Mouse (Mus musculus) embryo, embryonic 10 days (tissue): ENCODE measurements around the gene Papola.
"Not testable (repeated sequence)": the region's sequence is repeated elsewhere in the genome, so short reads cannot be mapped to it uniquely, and the experiment has no call there.

ENCODE experiments used
- DNase-seq: peaks from one replicate; pipeline ENCODE4 v3.0.0-alpha.2; 2015; ENCODE audit warnings: low spot score

Gene Papola

DNA sequence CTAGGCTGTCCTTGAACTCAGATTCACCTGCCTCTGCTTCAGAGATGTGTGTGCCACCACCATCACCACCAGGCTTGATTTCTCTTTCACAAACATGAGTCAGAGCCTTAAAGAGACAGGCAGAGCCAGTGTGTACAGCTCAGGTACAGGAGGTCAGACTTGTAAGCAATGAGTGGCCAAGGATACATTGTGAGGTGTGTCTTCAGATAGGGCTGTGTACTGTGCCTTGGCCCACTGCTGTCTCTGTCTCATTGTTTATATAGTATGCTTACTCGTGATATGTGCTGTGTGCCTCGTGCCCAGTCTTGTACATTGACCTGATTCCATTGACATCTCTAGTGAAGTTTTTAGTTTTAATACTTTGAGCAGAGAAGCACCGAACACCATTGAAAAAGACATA is 21.3 kb downstream of the Papola start:
- no peak for DNase-seq

DNA sequence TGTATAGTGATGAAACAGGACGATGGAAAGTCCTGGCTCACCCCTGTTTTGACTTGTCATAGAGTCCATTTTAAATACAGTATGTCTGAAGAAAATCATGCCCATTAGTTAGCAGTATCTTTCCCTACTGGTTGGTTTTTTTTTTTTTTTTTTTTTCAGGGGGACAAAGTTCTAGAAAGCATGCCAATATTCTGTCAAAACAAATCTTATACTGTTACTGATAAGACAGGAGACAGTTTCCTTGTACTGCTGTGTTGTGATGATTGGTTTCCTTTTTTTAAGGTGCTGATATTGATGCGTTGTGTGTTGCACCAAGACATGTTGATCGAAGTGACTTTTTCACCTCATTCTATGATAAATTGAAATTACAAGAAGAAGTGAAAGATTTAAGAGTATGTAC is 21.7 kb downstream of the Papola start:
- DNase-seq: no peak

DNA sequence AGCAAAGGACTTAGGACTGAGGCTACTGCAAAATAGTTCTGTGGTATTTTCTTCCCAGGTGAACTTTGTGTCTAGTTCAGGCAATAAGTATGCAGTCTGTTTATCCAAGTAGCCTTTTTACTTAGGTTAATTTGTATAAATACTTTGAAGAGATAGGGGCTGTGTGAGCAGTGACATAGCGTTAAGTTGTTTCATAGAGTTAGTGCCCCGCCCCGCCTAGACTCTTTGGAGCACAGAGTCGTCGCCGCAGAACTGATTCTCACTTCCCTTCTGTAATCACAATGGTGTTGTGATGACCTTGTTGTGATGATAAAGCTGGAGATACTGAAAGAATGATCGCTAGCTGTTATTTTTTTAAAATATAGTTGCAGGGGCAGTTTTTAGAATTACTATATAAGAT is 22.9 kb downstream of the Papola start:
- no peak for DNase-seq

DNA sequence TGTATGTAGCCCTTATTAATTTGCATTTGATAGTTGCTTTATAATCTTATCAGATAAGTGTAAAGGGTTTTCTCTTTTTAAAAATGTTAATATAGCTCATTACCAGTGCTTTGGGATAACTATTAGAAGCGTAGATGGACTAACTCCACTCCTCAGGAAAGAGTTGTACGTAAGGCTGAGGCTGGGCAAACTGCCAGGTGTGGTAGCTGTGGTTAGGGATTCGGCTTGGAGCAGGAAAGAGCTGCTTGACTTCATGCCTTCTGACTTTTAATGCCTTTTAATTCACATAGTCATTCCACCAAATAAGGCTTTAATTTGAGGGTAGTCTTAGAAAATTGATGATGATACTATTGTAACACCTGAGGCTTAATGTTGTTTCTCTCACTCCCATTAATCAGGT is 24.5 kb downstream of the Papola start:
- DNase-seq: no peak

DNA sequence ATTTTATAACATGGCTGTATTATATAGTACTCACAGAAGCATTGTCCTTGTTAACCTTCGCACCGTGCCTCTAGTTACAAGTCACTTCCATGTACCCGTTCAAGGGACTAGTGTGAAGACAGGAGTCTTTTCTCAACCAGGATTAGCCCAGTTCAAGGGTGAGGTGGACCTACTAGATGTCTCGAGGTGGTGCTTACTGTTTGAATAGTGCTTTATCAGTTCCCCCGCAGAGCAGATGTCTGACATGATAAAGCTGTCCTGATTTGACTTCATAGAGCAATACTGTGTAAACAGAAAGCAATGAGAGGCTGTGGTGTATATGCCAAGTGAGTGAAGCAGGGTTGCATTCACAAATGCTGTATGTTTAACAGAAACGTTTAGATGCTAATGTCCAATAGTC is 26.1 kb downstream of the Papola start:
- DNase-seq: no peak

DNA sequence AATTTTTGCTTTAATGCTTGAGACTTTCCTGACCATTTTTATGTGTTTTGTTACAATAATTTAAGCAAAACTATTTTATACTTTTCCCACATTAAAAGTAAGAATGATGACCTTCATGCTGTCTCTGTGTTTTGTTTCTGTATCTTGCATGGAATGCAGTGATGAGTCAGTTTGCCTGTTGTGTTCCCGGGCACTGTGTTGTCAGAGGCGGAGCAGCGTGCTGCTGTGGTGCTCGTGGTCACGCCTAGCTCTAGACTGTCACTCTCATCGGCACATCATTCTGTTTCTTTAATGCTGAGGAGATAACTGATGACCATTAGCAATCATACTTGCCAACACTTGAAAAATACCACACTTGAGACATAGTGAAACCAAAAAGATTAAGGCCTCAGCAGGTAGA is 29.5 kb downstream of the Papola start:
- no peak for DNase-seq

DNA sequence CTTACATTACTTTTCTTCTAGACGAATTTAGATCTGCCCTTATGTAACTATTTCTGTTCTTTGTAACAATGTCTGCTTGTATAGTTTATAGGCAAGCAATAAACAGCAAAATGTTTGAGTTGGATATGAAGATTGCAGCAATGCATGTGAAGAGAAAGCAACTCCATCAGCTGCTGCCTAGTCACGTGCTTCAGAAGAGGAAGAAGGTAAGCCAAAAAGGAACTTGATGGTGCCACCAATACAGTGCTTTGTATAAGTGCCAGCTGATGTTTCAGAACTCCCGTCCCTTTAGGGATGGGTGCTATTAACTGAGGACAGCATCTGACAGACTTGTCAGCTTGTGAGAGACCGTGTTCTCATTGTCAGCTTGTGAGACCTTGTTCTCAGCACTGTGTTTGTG is 39.0 kb downstream of the Papola start:
- DNase-seq: no peak

DNA sequence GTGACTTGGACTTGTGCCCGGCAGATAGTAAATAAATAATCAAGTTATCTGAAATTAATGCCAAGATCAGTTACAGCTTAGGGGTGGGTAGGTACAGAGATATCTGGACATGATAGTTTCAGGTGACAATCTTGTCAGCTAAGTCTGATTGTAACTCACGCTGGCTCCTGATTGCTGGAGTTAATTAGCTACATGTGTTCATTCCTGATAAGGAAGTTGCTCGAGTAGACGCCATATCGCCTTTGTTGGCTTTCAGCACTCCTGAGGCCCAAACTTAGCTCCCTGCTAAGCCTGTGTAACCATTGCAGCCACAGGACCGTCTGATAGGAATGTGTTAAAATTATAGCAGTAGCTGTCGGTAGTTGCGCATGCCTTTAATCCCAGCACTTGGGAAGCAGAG is 40.2 kb downstream of the Papola start:
- no peak for DNase-seq

DNA sequence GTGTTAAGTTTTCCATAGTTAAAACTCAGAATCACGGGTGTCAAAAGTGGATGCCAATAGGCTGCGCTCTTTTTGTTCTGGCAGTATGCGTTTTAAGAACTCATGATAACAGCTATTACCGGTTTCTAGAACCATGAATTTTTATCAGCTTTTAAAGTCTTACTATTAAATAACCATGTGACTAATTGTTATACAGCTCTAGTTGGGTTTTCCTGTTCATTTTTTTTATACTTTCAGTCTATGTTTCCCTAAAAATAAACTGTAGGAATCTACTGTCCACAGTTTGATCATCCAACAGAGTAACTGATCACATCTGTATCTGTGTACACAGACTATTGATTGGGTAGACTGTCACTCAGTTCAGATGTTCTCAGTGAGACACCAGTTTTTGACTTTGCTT is 40.8 kb downstream of the Papola start:
- no peak for DNase-seq

DNA sequence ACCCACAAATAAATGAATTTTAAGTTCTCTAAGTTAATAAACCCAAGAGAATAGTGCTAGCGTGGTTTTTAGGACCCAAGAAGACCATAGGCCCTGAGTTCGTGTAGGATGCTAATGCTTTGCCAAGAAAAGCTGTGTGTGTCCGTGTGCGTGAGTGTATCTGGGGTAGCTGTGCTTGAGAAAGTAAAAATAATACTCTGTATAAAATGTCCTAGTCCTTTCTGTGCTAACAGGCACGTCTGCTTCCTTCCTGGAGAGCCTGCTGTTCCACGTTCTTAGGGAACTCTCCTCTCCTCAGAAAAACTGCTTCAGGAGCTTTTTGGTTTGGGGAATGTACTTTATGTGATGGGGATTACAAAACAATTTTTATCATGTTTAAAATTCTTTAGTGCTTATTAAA is 48.0 kb downstream of the Papola start:
- no peak for DNase-seq

DNA sequence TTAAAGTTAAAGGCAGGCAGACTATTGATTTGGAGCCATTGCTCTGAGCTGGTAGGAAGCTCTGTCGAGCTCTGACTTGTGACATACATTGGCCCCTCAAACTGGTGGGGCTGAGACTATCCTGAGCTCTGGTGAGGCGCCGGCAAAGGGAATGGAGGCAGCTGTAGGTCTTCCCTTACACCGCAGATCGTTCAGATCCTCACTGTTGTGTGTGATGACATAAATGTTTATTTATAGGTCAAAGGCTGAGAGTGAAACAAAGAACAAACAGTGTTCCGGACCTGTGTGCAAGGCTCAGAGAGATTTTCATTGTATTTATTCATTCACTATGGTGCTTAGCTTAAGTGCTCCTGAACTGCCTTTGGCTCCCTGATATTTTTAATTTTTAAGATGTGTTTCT is 50.4 kb downstream of the Papola start:
- DNase-seq: no peak

DNA sequence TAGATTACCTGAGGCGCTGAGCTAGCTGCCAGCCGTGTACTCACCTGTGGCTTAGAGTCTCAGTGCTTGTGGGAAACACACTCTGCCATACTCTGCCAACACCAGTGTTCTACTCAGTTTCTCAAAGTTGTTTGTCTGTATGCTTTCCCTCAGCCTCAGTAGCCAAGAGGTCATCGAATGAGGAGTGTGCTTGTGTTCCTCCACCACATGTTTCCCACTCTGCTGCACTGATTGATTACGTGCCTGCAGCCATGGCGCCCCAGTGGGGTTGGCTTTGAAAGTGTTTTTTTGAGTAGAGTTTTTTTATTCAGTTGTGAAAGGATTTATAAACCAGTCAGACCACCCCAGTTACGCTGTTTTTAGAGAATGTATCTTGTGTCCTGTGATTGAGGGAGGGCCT is 51.1 kb downstream of the Papola start:
- peak; percentile 32 for DNase-seq

DNA sequence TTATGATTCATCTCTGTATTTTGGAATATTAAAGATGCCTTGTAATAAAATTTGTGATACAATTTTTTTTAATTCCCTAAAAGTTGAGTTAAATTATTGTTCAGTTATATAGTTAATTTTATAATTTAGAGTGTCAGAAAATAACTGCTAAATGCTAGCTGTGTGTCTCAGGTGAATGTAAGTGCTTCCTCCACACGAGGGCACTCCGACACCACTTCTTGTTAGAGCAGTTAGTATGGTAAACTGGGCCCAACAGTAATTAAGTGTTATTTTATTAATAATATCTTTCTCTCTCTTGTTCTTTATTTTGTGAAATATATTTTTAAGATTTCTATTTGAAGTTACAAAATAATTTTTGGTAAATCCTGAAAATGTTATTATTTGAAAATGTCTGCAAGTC is 51.7 kb downstream of the Papola start:
- peak; percentile 69 for DNase-seq

DNA sequence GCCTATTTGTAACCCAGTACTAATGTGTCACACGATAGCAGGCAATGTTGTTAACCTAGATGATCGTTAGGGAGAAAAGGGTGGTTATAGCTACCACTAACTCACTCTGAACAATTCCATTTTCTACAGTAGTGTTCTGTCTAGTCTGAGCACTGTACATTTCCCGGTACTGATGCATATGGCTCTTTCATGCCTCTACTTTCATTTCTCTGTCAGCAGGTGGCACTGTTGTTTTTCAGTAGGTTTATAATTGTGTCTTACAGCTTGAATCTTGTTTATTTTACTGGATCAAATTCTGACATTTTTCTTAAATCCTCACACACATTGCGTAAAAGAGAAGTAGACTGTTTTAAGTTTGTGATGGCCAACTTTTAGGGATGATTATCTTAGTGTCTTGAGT is 54.6 kb downstream of the Papola start:
- DNase-seq: peak; percentile 41

DNA sequence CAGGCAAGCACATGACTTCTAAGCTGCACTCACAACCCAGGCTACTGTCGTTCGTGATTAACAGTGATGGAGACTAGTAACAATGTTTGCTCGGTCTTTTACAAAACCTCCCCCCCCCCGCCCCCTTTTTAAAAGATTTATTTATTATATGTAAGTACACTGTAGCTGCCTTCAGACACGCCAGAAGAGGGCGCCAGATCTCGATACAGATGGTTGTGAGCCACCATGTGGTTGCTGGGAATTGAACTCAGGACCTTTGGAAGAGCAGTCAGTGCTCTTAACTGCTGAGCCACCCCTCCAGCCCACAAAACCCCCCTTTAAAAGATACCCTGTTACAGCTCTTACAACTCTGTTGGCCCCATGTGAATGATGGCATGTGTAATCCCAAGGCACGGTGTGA is 56.1 kb downstream of the Papola start:
- not testable (repeated sequence) for DNase-seq

DNA sequence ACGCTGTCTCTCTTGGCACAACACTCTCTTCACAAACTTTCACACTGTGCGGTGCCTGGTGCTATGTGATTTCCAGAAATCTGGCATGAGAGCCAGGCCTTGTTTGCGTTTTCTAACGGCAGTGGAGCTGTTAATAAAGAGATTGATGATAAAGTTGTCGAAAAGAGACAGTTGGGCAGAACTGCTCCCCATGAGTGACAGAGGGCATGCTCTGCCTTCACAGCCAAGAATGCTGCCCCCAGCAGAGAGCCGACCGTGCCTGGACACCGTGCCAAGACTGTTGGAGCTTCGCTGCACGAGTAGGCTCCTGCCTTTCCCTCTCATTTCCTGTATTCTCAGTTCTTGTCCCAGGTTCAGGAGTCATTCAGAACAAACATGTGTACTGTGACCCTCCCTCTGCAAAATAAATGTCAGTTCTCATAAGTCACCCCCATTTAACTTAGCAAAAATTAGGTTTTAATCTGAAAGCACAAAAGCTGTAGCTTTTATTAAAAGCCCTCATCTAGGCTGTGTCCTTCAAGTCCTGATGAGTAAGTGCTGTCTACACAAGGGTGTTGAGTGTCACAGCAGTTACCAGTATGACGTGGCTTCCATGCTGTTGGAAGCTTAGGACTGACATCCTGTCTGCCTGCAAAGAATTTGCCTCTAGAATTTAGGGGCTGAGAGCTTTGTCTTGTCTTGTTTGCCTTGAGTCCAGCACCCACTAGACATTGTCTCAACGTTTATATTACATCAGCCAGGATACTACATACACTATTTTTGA is 58.9 kb downstream of the Papola start:
- no peak for DNase-seq

DNA sequence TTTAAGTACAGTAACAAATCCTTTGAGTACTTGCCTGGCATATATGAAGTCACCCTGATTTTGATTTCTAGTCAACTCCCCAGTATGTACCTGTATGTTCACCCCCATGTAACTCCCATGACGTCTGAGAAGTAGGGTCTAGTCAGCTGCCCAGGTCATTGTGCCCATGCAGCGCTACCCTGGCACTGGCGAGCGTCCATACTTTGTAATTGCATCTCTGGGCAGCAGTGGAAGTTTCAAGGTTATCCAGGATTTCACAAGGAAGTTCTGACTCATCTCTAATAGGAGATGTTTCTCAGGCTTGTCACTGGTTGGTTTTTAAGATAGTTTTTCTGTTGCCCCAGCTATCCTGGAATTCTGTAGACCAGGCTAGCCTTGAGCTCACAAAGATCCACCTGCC is 59.9 kb downstream of the Papola start:
- DNase-seq: no peak

DNA sequence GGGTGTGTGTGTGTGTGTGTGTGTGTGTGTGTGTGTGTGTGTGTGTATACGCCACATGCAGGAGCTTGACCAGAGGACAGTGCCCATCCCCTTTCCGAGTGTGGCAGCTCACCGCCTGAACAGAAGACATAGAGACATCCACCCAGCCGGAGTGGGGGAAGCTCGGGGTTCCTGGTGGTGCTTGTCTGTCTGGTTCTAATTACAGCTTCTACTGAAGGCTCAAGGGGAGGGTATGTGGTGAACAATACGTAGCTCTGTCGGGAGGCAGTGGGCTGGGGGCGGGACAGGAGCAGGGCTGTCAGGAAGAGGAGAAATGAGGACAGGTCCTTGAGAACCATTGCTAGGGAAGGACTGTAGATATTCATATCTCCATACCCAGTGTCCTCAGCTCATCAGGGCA is 64.6 kb downstream of the Papola start:
- DNase-seq: peak; percentile 48

DNA sequence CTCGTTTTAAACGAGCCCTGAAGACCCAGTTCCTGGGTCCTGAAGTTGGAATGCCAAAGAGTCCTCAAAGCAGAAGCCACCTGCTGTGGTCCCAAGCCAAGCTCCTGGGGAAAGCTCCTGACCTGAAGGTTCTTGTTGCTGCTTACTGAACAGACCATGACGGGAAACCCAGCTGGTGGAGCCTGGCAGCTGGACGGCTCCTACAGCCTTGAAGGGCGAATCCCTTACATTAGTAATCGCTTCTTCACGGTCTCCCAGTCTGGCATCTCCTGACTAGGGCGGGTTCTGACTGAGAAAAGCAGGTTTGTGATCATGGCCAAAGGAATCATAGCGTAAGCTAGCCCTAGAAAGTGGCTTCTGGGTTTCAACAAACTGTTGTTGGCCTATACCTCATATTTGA is 66.2 kb downstream of the Papola start:
- no peak for DNase-seq

DNA sequence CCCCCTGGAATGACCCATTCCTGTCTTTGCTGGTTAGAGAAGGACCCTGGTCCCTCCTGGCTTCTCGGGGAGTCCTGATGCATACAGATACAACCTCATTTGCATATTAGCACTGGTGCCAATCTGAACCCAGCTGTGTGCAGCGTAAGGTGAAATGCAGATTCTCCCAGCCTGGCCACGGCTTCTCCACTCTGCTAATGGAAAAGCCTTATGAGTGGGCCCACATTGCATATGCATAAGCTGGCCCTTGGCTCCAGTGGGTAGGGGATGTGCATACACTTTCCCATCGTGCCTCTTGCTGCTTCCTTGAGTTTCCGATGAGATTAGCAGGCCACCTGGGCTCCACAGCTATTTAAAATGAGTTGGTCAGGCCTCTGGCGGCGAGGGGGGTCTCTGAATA is 68.3 kb downstream of the Papola start:
- DNase-seq: no peak

DNA sequence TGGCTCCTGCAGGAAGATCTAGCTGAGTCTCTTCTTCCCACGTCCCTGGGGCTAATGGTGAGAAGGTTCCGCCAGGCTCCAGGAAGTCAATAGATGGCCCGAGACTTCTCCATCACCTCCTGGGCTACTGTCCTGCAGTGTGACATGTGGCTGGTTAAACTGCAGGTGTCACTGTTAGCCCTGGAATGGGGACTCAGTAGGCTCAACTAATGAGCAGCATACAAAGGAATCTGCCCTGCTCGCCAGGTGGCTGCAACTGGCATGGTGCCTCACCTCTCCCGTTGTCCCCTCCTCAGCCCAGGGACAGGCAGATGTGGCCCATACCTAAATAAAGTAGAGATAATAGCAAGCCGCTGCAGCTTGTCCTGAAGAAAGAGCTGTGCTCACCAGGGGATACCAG is 70.1 kb downstream of the Papola start:
- DNase-seq: peak; percentile 34

DNA sequence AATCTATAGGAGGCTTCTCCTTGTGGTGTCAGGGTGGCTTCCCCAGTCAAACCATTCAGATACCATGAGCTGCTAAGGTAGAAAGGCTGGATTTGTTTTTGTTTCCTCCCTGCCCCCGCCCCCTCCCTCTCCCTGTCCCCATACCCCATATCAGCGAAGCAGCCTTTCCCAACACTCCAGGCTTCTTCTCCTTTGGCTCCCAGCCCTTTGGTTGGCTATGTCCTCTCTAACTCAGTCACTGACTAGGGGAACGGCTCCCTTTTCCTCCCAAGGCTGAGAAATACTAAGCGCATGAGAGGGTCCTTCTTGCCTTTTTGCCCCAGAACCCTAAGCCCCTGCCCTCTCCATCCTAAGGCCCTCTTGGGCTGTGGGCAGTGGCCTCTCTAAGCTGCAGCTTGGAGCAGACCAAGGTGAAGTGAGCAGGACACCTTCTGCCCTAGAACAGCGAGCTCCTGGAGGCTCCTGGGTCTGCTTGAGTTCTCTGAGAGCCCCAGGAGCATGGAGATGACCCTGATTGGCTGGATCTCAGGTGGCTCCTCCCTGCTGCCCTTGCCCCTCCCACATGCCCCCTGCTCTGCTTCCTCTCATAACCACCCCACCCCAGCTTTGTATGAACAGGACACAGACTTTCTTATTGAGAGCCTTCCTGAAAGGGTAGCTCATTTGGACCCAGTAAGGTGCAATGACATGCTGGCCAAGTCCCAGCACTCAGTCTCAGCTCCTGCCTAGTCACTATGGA is 73.6 kb downstream of the Papola start:
- no peak for DNase-seq

DNA sequence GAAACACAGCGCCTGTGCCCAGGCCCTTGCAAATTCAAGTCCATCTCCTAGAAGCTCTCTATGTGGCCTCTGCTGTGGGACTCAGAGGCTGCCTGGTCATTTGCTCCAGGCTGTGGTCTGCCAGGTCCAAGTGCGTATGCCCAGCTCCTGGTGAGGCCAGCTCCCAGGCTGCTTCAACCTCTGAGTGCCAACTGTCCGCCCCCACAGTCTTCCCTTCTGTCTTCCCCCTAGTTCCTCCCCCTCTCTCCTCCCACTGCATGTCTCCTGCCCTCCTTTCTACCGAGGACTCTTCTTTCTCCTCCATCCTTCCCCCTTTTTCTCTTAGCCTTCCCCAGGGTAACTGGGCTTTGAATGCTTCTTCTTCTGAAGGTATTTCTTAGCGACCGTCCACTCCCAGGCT is 77.6 kb downstream of the Papola start:
- DNase-seq: no peak

DNA sequence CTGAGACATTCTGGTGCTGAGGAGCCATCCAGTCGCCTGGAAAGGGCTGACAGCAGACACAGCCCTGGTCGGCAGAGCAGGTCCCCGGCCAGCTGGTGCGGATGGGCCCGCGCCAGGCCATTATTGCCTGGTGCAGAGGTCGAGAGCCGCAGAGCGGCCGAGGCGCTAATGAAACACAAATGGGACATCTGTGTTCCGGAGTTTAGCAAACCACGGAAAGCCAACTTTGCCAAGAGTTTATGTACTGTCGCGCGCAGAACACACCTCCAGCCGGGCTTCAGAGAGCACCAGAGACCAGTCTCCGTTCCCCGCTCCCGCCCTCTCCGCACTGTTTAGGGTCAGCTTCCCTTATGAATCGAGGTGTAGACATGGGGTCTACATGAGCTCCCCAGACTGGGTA is 78.1 kb downstream of the Papola start:
- no peak for DNase-seq
